Mouse (Mus musculus) naive thymus-derived CD4-positive, alpha-beta T cell, adult 5 months (primary cell): ENCODE data around the gene Gm156. TPM values are rescaled to one million over a fixed set of nuclear protein-coding genes. Genes with fewer than 3 reads are reported as not detected.

Source experiments
- polyA plus RNA-seq: library from polyadenylated mRNA; unstranded; fragments of 100-300 nt; shearing (Covaris generic); gene quantifications from one replicate; pipeline ENCODE4 v1.2.1, GENCODE M21; 2017

Gm156 gene
- not detected for polyA plus RNA-seq

GRCm38 (mm10) chr6:129784170-129784569 is at the start of gene Gm156:
Gene Gm156, minus strand, starts transcription at chr6:129784270.

GRCm38 (mm10) chr6:129740069-129740721 is 43.9 kb downstream of the Gm156 start, which contains the start of gene Klri2:
Gene Klri2, minus strand, starts transcription at chr6:129740484.

GRCm38 (mm10) chr6:129717032-129717431 is 67.0 kb downstream of the Gm156 start, which contains the start of gene Klri1:
Gene Klri1, minus strand, starts transcription at chr6:129717132.

Other genes with a start within 250 kb of the Gm156 start
- gene Klre1, start 206.4 kb downstream of the Gm156 start, polyA plus RNA-seq, result not detected
- gene Klrd1, start 192.5 kb downstream of the Gm156 start, polyA plus RNA-seq, result 19.2 TPM
- 0.29 TPM for gene Klrk1, start 160.4 kb downstream of the Gm156 start, polyA plus RNA-seq
- gene Klrc3, start 140.9 kb downstream of the Gm156 start, polyA plus RNA-seq, result not detected
- gene Klrc2, start 123.6 kb downstream of the Gm156 start, polyA plus RNA-seq, result not detected
- 0.17 TPM for gene Klrc1, start 105.3 kb downstream of the Gm156 start, polyA plus RNA-seq
- gene Klri1, start 67.1 kb downstream of the Gm156 start, polyA plus RNA-seq, result not detected
- gene Klri2, start 43.8 kb downstream of the Gm156 start, polyA plus RNA-seq, result not detected
- gene Gm17631, start 78.4 kb upstream of the Gm156 start, polyA plus RNA-seq, result not detected
- not detected for gene Klra17, start 92.4 kb upstream of the Gm156 start, polyA plus RNA-seq
- not detected for gene Klra5, start 133.4 kb upstream of the Gm156 start, polyA plus RNA-seq
- not detected for gene Klra6, start 242.7 kb upstream of the Gm156 start, polyA plus RNA-seq